8 mouse cellular contexts compared by ENCODE assay signal in the genomic region with DNA sequence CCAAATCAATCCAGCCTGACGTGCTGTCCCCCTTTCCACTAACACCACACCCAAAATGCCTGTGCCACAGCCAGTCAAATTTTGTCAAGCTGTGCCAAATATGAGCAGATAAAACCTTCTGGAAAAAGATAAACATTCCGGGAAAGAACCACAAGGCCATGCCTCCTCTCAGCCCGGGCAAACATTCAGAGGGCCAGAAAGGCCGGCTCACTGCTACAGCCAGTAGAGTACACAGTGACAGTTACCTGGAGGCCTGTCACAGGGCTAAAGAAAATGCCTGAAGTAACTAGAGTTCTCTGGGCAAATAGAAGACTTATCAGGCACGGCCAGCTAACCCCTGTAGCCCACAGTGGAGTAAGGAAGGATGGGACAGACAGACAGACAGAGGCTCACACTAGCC. TPM values are rescaled to one million over a fixed set of nuclear protein-coding genes. Genes with fewer than 3 reads are reported as not detected.
DNase-seq lines count a peak whose midpoint lies in the region; ATAC-seq and TF ChIP-seq lines count a peak whose summit lies in the region.

No protein-coding gene starts in this region.

- ATAC-seq in midbrain, embryonic 11.5 days (ENCODE audit: low FRiP score): no peak
- ATAC-seq in midbrain, embryonic 16.5 days: no peak
- ATAC-seq in erythroblast, adult 5-6 weeks (replicated peaks; ENCODE audit: low FRiP score, poor library complexity, severe bottlenecking): peak; percentile 33

- DNase-seq in midbrain, embryonic 11.5 days (ENCODE audit: low spot score, missing footprints): peak; percentile 10
- peak; percentile 95 for DNase-seq in liver, adult 2 months (ENCODE audit: extremely low read depth, low read depth, low spot score)
- DNase-seq in spleen, postnatal 36 days (ENCODE audit: low spot score in 2 of 2): peak; percentile 27 to 56
- no peak for DNase-seq in cerebellum, adult 9-10 months
- DNase-seq in Muller cell, postnatal 12 days (ENCODE audit: inconsistent ontology term): no peak
- DNase-seq in layer of hippocampus, adult 8-10 months (ENCODE audit: low spot score in 2 of 2): no peak

- H3K9me3 ChIP-seq in midbrain, embryonic 11.5 days (ENCODE audit: control insufficient read depth, low read length): no peaks in the 10 kb centered on the region
- no peaks in the 10 kb centered on the region for H3K9me3 ChIP-seq in midbrain, embryonic 16.5 days (replicated peaks; ENCODE audit: control insufficient read depth, low read length, poor library complexity, severe bottlenecking)

- H3K27me3 ChIP-seq in midbrain, embryonic 11.5 days (ENCODE audit: control insufficient read depth, insufficient read depth, low read length): no peaks in the 10 kb centered on the region
- H3K27me3 ChIP-seq in midbrain, embryonic 16.5 days (ENCODE audit: control insufficient read depth, insufficient read depth, low read depth, low read length): no peaks in the 10 kb centered on the region
- H3K27me3 ChIP-seq in liver, adult 2 months (ENCODE audit: control insufficient read depth, insufficient read depth, low read length): no peaks in the 10 kb centered on the region

- TF ChIP-seq POLR2A in liver, adult 2 months (IDR thresholded peaks at IDR 0.05; ENCODE audit: extremely low read depth, insufficient read depth, low read length): no peak

- H3K27ac ChIP-seq in midbrain, embryonic 11.5 days (ENCODE audit: low read depth, low read length): no peak overlapping the region
- H3K27ac ChIP-seq in midbrain, embryonic 16.5 days (ENCODE audit: low read length): no peak overlapping the region
- H3K27ac ChIP-seq in liver, adult 2 months (replicated peaks; ENCODE audit: insufficient read depth, low read depth, low read length): peak overlapping the region; percentile 96

- no peak overlapping the region for H3K4me2 ChIP-seq in midbrain, embryonic 11.5 days
- no peak overlapping the region for H3K4me2 ChIP-seq in midbrain, embryonic 16.5 days (ENCODE audit: low read length)

- WGBS in midbrain, embryonic 11.5 days: 79% methylated on average over 5 of the region's 5 CpGs
- 82% methylated on average over 5 of the region's 5 CpGs for WGBS in midbrain, embryonic 16.5 days
- WGBS in liver, adult 2 months: 3% methylated on average over 5 of the region's 5 CpGs

- H3K79me2 ChIP-seq in liver, adult 2 months (ENCODE audit: control insufficient read depth, insufficient read depth, low read length): peaks cover 33% of the 10 kb centered on the region

- no peak overlapping the region for H3K4me3 ChIP-seq in midbrain, embryonic 11.5 days (ENCODE audit: low read depth, low read length)
- no peak overlapping the region for H3K4me3 ChIP-seq in midbrain, embryonic 16.5 days (ENCODE audit: low read depth, low read length)
- H3K4me3 ChIP-seq in liver, adult 2 months (ENCODE audit: insufficient read depth, low read depth, low read length): peak overlapping the region; percentile 51

- H3K4me1 ChIP-seq in midbrain, embryonic 11.5 days (ENCODE audit: control insufficient read depth, insufficient read depth, low read length): peaks cover 21% of the 10 kb centered on the region
- H3K4me1 ChIP-seq in midbrain, embryonic 16.5 days (ENCODE audit: control insufficient read depth, insufficient read depth, low read length): peaks cover 31% of the 10 kb centered on the region
- peaks cover 38% of the 10 kb centered on the region for H3K4me1 ChIP-seq in liver, adult 2 months (ENCODE audit: control insufficient read depth, insufficient read depth, low read length)

- TF ChIP-seq CTCF in liver, adult 2 months (IDR thresholded peaks at IDR 0.05; ENCODE audit: low read depth, low read length): no peak

- H3K9ac ChIP-seq in midbrain, embryonic 11.5 days (ENCODE audit: low read length): no peak overlapping the region
- H3K9ac ChIP-seq in midbrain, embryonic 16.5 days (ENCODE audit: low read depth, low read length): no peak overlapping the region
- peak overlapping the region; percentile 54 for H3K9ac ChIP-seq in liver, adult 2 months (ENCODE audit: low read depth, low read length)

- no peaks in the 10 kb centered on the region for H3K36me3 ChIP-seq in midbrain, embryonic 11.5 days (ENCODE audit: control insufficient read depth, insufficient read depth, low read length)
- no peaks in the 10 kb centered on the region for H3K36me3 ChIP-seq in midbrain, embryonic 16.5 days (ENCODE audit: control insufficient read depth, insufficient read depth, low read length)
- no peaks in the 10 kb centered on the region for H3K36me3 ChIP-seq in liver, adult 2 months (ENCODE audit: control insufficient read depth, insufficient read depth, low read length)

RNA-seq across cellular contexts. Expression of gene B4galt1, which starts 3.2 kb away (rescaled TPM):
- polyA plus RNA-seq in midbrain, embryonic 11.5 days (2014; fragmentation: Nextera tagmentation; extraction: Ambion mirVana): 13.8 and 14.9 TPM in 2 replicates
- 5.8 and 6.4 TPM in 2 replicates for polyA plus RNA-seq in midbrain, embryonic 16.5 days (2015; fragmentation: Nextera tagmentation; extraction: Ambion mirVana)
- total RNA-seq in erythroblast, adult 5-6 weeks (2015; ENCODE audit: low replicate concordance): 34.5 and 42.3 TPM in 2 replicates
- total RNA-seq in erythroblast, adult 5-6 weeks (2017; ENCODE audit: low replicate concordance): 29.7 and 31.4 TPM in 2 replicates
- total RNA-seq in liver, adult 2 months (2014; rRNA removed): 11.0 and 13.8 TPM in 2 replicates
- 20.7 and 28.1 TPM in 2 replicates for polyA plus RNA-seq in liver, adult 2 months (2012; rRNA removed)
- 10 to 100 TPM in 2 of 4 experiments, 1 to 10 TPM in 2; 6.7 to 13.0 (median 9.0) TPM for total RNA-seq in layer of hippocampus, adult 8-10 months (2022)

Comparison
In these comparisons a context has a peak if more than half of its experiments do, and no peak if none do; other contexts are left out.
1. DNase-seq: peak in midbrain, embryonic 11.5 days (single experiment), liver, adult 2 months (single experiment) and spleen, postnatal 36 days (2 of 2); none in cerebellum, adult 9-10 months (single experiment), Muller cell, postnatal 12 days (single experiment) and layer of hippocampus, adult 8-10 months (0 of 2).